Mouse (Mus musculus) heart, postnatal 36 days (tissue): Measurements from ENCODE around the gene Cd80. TPM values are rescaled to one million over a fixed set of nuclear protein-coding genes. Genes with fewer than 3 reads are reported as not detected.

ENCODE experiments used
- DNase-seq, 2 experiments: peaks; one replicate each; pipeline ENCODE4 v3.0.0; 2021 to 2022
- intact Hi-C: fragments of 180-260 bp; cut with DNase I; formaldehyde crosslinking; loops from one replicate; pipeline ENCODE4 v1.15.1; 2025
- total RNA-seq, 2 experiments: library from RNA; stranded (reverse); gene quantifications; 2 replicates each; pipeline ENCODE4 v1.2.3; 2021

The Cd80 gene
- total RNA-seq, 2 experiments from 2014 or later, result 0.56 to 0.79 TPM

GRCm38 (mm10) chr16:38506041-38506634 is 50.8 kb downstream of the Cd80 start:
- intact Hi-C loops, result loop anchor here (1.0 to 10.0 kb wide), 2 partner anchors 161 to 511 kb away; no protein-coding TSS in a partner anchor
- peak; percentile 63 for DNase-seq

GRCm38 (mm10) chr16:38510846-38511245 is 55.5 kb downstream of the Cd80 start:
- DNase-seq, result no peak
- intact Hi-C loops, result no loop called here

DNA sequence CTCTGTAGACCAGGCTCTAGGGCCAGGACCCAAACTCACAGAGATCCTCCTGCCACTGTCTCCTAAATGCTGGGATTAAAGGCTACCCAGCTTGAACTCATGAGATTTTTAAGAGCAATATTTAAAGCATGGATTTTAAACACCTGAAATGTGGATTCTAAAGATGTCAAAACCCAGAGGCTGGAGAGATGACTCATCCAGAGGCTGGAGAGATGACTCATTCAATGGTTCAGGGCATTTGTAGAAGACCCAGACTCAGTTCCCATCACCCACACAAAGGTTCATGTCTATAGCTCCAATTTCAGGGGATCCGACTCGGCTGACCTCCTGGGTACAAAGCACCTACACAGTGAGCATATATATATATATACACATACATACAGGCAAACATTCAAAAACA is 63.8 kb downstream of the Cd80 start:
- DNase-seq, result no peak
- intact Hi-C loops, result no loop called here

DNA sequence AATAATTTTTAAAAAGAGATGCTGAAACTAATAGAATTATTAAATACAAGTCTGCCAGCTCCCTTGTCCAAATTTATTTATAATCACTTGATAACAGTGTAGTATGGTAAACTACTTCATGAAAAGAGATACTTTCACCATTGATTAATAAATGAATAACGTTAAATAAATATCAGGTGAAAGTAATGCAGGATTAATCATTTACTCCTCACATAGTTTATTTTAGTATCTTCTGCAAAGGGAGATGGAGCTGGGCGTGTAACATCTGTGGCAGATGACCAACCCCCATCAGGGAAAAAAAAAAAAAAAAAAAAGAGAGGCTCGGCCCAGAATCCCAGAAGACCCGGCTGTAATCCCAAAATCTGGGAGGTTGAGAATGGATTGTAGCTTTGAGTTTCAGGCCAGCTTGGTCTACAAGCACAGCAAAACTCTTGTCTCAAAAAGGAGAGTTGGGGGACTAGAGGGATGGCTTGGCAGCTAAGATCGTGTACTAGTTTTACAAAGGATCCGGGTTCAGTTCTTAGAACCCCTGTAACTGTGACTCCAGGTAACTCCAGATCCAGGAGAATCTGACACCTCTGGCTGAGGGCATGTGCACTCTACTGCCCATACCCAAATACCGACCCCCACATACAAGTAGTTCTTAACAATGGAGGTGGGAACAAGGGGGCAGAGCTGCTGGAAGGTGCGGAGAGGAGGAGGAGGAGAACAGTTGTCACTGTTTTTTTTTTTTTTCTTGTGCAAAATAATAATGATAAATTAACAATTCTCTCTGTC is 66.0 kb downstream of the Cd80 start:
- intact Hi-C loops, result no loop called here
- no peak for DNase-seq

GRCm38 (mm10) chr16:38522129-38523084 is 67.0 kb downstream of the Cd80 start, which contains the start of gene Timmdc1:
TSS of gene Timmdc1 (minus strand) at chr16:38522663.
- peak; percentile 95 for DNase-seq
- intact Hi-C loops, result loop anchor here (1.0 kb wide), 1 partner anchor 70 kb away; the partner anchor contains the start of gene Adprh

DNA sequence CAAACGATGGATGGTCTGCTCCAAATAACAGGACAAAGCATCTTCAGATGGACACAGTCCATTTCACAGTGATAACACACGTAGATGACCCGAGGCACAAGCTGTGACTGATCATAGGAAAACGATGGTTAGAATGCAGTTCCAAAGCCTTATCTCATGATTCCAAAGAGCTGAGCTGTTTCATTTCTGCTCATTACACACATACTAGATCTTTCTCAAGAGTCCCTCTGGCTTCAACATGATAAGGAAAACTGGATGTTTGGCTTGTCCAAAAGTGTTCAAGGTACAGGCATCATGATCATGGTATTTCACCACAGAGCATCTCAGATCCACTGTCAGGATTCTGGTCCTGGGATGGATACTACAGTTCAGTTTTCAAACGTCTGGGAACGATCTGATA is 70.9 kb downstream of the Cd80 start:
- intact Hi-C loops, result no loop called here
- DNase-seq, result no peak

DNA sequence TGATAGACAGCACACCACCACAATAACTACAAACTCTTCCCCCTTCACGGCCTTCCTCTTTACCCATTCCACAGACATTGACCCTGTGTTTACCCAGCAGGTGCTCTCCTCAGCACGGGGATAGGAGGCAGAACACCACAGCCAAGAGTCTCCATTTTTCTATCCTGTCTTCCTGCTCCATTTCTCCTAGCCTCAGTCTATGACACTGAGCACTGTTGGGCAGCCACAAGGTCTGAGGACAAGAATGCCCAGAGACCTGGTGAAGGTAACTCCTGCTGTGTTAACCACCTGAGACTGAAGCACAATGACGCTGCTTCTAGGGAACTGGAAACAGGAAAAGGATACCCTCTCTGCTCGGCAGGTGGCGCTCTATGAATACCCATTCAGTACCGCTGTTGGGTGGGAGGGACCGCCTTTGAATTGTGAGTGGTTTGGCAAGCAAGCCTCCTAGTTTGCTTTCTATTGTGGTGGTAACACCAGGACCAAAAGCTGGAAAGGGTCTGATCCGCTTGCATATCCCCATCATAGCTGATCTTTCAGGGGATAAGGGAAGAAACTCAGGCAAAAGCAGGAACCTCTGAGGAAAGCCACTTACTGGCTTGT is 81.3 kb downstream of the Cd80 start:
- DNase-seq, result peak; percentile 74 to 84
- intact Hi-C loops, result loop anchor here (1.0 to 10.0 kb wide), 4 partner anchors 86 to 518 kb away; no protein-coding TSS in a partner anchor

DNA sequence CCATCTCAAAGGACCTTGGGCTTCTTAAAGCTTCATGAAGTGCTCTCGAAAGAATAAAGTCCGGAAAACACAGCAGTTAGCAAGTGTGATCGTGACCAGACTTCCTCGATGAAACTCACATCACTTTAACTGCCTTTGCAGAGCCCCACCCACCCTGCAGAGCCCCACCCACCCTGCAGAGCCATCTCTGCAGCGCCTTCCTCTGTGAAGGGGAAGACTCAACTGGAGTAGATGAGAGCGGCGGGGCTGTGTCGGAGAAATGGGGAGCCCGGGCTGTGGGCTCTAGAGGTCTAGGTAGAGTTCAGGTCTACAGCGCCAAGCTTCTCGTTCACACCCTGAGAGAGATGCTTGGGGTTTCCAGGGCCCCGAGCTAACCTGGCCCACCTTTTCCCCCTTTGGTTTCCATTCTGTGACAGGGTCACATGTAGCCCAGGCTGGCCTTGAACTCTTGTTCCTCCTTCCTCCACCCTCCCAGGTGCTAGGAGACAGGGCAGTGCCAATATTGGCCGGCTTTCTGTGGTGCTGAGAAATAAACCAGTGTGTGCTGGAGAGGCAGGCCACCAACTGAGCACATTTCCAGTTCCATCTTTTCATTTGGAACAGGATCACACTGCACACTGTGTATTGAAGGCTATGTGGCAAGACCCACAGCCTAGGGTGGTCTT is 83.5 kb downstream of the Cd80 start:
- intact Hi-C loops, result loop anchor here (5.0 to 10.0 kb wide), 3 partner anchors 83 to 516 kb away; no protein-coding TSS in a partner anchor
- DNase-seq, result no peak

Other genes with a start within 250 kb of the Cd80 start
- not detected for gene Nr1i2, start 160.7 kb upstream of the Cd80 start, total RNA-seq
- not detected for gene Maats1, start 113.4 kb upstream of the Cd80 start, total RNA-seq
- 100 to 1,000 TPM; 313 to 334 TPM for gene Cox17, start 108.6 kb upstream of the Cd80 start, total RNA-seq
- not detected for gene Gm21987, start 108.5 kb upstream of the Cd80 start, total RNA-seq
- 100 to 1,000 TPM; 442 to 516 TPM for gene Popdc2, start 93.4 kb upstream of the Cd80 start, total RNA-seq
- 10 to 100 TPM in 1 of 2 experiments, 1 to 10 TPM in 1; 9.1 to 10.1 TPM for gene Pla1a, start 22.4 kb upstream of the Cd80 start, total RNA-seq
- gene Adprh, start 2.9 kb upstream of the Cd80 start, total RNA-seq, result 10 to 100 TPM; 22.8 to 23.1 TPM
- gene Timmdc1, start 67.1 kb downstream of the Cd80 start, total RNA-seq, result 10 to 100 TPM; 62.4 to 74.4 TPM
- 10 to 100 TPM; 10.4 to 11.2 TPM for gene Poglut1, start 94.7 kb downstream of the Cd80 start, total RNA-seq
- gene Tmem39a, start 103.1 kb downstream of the Cd80 start, total RNA-seq, result 10 to 100 TPM; 15.3 to 20.8 TPM